Mouse (Mus musculus) CH12.LX (cell line): ENCODE measurements around the gene Ift20.

Source experiments
- BHLHE40 ChIP-seq: IDR thresholded peaks from 2 replicates; pipeline ENCODE4 v1.6.1; 2011; ENCODE audit warnings: mild to moderate bottlenecking, low read depth, low read length, improper control_type of control experiment
- CHD2 ChIP-seq: IDR thresholded peaks from 2 replicates; pipeline ENCODE4 v1.6.1; 2011; ENCODE audit warnings: low read length, improper control_type of control experiment
- CTCF ChIP-seq, 2 experiments: IDR thresholded peaks in 1 of 2; conservative IDR thresholded peaks in 1 of 2; 2 replicates each; pipeline ENCODE4 v1.5.1; 2011 to 2012; ENCODE audit warnings: low read depth in 2 of 2, low read length in 2 of 2, improper control_type of control experiment in 1 of 2, inconsistent platforms in 1 of 2, mild to moderate bottlenecking in 1 of 2, moderate library complexity in 1 of 2
- EP300 ChIP-seq: IDR thresholded peaks from 2 replicates; pipeline ENCODE4 v1.6.1; 2011; ENCODE audit warnings: low read length, improper control_type of control experiment
- GABPA ChIP-seq: IDR thresholded peaks from 2 replicates; pipeline ENCODE4 v1.6.1; 2012; ENCODE audit warnings: low read depth, low read length, improper control_type of control experiment, inconsistent platforms; ENCODE audit not compliant: insufficient replicate concordance
- JUN ChIP-seq: IDR thresholded peaks from 2 replicates; pipeline ENCODE4 v1.6.1; 2011; ENCODE audit warnings: low read depth, mild to moderate bottlenecking, low read length, improper control_type of control experiment, moderate library complexity; ENCODE audit not compliant: insufficient read depth
- MAFK ChIP-seq: IDR thresholded peaks from 2 replicates; pipeline ENCODE4 v1.6.1; 2011; ENCODE audit warnings: low read length, improper control_type of control experiment; ENCODE audit not compliant: insufficient replicate concordance
- MAX ChIP-seq: IDR thresholded peaks from 2 replicates; pipeline ENCODE4 v1.6.1; 2011; ENCODE audit warnings: low read length, improper control_type of control experiment
- NRF1 ChIP-seq: IDR thresholded peaks from 2 replicates; pipeline ENCODE4 v1.6.1; 2014; ENCODE audit warnings: low read depth, mild to moderate bottlenecking, inconsistent platforms, low read length, improper control_type of control experiment, moderate library complexity
- PAX5 ChIP-seq: IDR thresholded peaks from 2 replicates; pipeline ENCODE4 v1.6.1; 2012; ENCODE audit warnings: low read length, inconsistent platforms, mixed read lengths
- POLR2A ChIP-seq: IDR thresholded peaks from 2 replicates; pipeline ENCODE4 v1.6.1; 2011; ENCODE audit warnings: low read depth, mild to moderate bottlenecking, improper control_type of control experiment, low read length
- SIN3A ChIP-seq: IDR thresholded peaks from 2 replicates; pipeline ENCODE4 v1.6.1; 2012; ENCODE audit warnings: low read length, improper control_type of control experiment, inconsistent platforms
- SMC3 ChIP-seq: IDR thresholded peaks from 2 replicates; pipeline ENCODE4 v1.6.1; 2011; ENCODE audit warnings: low read depth, low read length, improper control_type of control experiment
- ZNF384 ChIP-seq: IDR thresholded peaks from 2 replicates; pipeline ENCODE4 v1.6.1; 2012; ENCODE audit warnings: low read depth, low read length, improper control_type of control experiment, inconsistent platforms

DNA sequence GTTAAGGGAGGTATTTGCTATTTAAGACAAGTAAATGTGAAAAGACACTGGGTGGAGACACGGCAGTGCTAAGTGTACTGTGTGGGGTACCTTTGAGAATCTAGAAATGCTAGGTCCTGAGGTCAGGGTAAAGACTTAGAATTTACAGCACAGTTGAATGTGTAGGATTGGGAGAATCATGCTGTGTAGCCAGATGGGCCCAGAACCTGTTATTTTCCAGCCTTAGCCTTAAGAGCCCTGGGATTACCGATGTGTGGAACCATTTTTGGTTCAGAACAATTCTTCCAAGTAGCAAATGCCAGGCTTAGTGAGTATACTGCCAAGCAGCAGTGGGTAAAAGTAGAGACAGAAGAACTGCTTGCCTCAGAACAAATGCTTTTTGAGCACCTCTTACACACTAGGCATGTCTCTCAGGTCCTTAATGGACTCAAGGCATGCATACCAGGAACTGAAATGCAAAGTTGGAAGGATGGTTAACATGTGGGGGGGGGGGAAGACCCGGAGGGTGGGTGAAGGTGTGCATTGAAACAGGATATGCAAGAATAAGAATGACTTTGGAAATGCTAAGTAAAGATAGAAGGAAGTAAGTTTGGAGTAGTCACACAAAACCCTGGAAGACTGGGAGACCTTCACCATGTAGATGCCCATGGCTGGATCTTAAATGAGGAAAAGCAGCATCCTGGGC is 22.9 kb upstream of the Ift20 start:
- TF ChIP-seq CTCF (conservative IDR thresholded peaks at IDR 0.05 in 1 of 2, IDR thresholded peaks at IDR 0.05 in 1 of 2; ENCODE audit: low read depth in 2 of 2, low read length in 2 of 2), result no peak
- no peak for TF ChIP-seq POLR2A
- TF ChIP-seq SIN3A, result no peak; the same call in 1 of the 2 replicates
- no peak for TF ChIP-seq EP300
- no peak for TF ChIP-seq MAX
- no peak for TF ChIP-seq JUN
- no peak for TF ChIP-seq CHD2
- TF ChIP-seq PAX5, result no peak
- TF ChIP-seq SMC3, result no peak
- no peak for TF ChIP-seq NRF1
- no peak for TF ChIP-seq BHLHE40
- TF ChIP-seq ZNF384, result no peak
- no peak for TF ChIP-seq MAFK
- no peak for TF ChIP-seq GABPA
